Mouse (Mus musculus): ENCODE measurements around the gene Hsbp1.

GRCm38 (mm10) chr8:119300335-119300734 lies 44.0 kb upstream of the Hsbp1 start:
- no peak for TF ChIP-seq POLR2A (IDR thresholded peaks at IDR 0.05; ENCODE audit: extremely low read depth, insufficient read depth, low read length)
- TF ChIP-seq CTCF (IDR thresholded peaks at IDR 0.05; ENCODE audit: low read depth, low read length), result peak; percentile 30; the same call in 1 of the 2 replicates
